Mouse (Mus musculus): ENCODE data around the gene Insr. TPM values are rescaled to one million over a fixed set of nuclear protein-coding genes. Genes with fewer than 3 reads are reported as not detected.
A peak's percentile ranks its signal among the peaks of the same experiment; 100 is the strongest.
"Not testable (repeated sequence)": the region's sequence is repeated elsewhere in the genome, so short reads cannot be mapped to it uniquely, and the experiment has no call there.

The Insr gene
- polyA plus RNA-seq, 1 experiment from 2014 or later = 20.9 TPM

GRCm38 (mm10) chr8:3314345-3314744 is 34.9 kb upstream of the Insr start:
- WGBS = 77% methylated on average over 2 of the region's 2 CpGs
- ATAC-seq (ENCODE audit: low FRiP score, low TSS enrichment) = no peak
- TF ChIP-seq EP300 (optimal IDR thresholded peaks at IDR 0.05) (no peak), CTCF (IDR thresholded peaks at IDR 0.05; ENCODE audit: low read depth) (no peak)

GRCm38 (mm10) chr8:3313843-3314242 is 34.4 kb upstream of the Insr start:
- no peak overlapping the region for H3K27ac ChIP-seq (replicated peaks)
- 53% methylated on average over 3 of the region's 3 CpGs for WGBS
- H3K4me2 ChIP-seq (replicated peaks; ENCODE audit: low read depth) = no peak overlapping the region
- H3K27me3 ChIP-seq (ENCODE audit: control insufficient read depth, insufficient read depth, low read length) = no peaks in the 10 kb centered on the region
- H3K4me3 ChIP-seq (ENCODE audit: low read depth, low read length) = no peak overlapping the region
- no peak overlapping the region for H3K9ac ChIP-seq (ENCODE audit: low read length)
- DNase-seq (ENCODE audit: low spot score) (no peak), ATAC-seq (ENCODE audit: low FRiP score, low TSS enrichment) (peak; percentile 68; the same call in 1 of the 2 replicates)
- TF ChIP-seq CTCF (IDR thresholded peaks at IDR 0.05; ENCODE audit: low read depth) (no peak), EP300 (optimal IDR thresholded peaks at IDR 0.05) (no peak)
- H3K4me1 ChIP-seq (replicated peaks; ENCODE audit: control insufficient read depth, insufficient read depth) = no peaks in the 10 kb centered on the region
- no peaks in the 10 kb centered on the region for H3K36me3 ChIP-seq (ENCODE audit: control insufficient read depth, insufficient read depth, low read length)
- no peaks in the 10 kb centered on the region for H3K9me3 ChIP-seq (ENCODE audit: control insufficient read depth, low read length)

More at GRCm38 (mm10) chr8:3314345-3314744, 34.9 kb upstream of the Insr start:
- no peak overlapping the region for H3K4me3 ChIP-seq (ENCODE audit: low read depth, low read length)
- H3K9ac ChIP-seq (ENCODE audit: low read length) = no peak overlapping the region
- H3K9me3 ChIP-seq (ENCODE audit: control insufficient read depth, low read length) = no peaks in the 10 kb centered on the region
- no peak for DNase-seq (ENCODE audit: low spot score)
- no peak overlapping the region for H3K4me2 ChIP-seq (replicated peaks; ENCODE audit: low read depth)
- H3K27me3 ChIP-seq (ENCODE audit: control insufficient read depth, insufficient read depth, low read length) = no peaks in the 10 kb centered on the region
- no peaks in the 10 kb centered on the region for H3K4me1 ChIP-seq (replicated peaks; ENCODE audit: control insufficient read depth, insufficient read depth)
- no peaks in the 10 kb centered on the region for H3K36me3 ChIP-seq (ENCODE audit: control insufficient read depth, insufficient read depth, low read length)
- no peak overlapping the region for H3K27ac ChIP-seq (replicated peaks)

- not testable (repeated sequence) for H3K4me3 ChIP-seq (ENCODE audit: low read depth, low read length); H3K27me3 ChIP-seq (ENCODE audit: control insufficient read depth, insufficient read depth, low read length); H3K36me3 ChIP-seq (ENCODE audit: control insufficient read depth, insufficient read depth, low read length); ATAC-seq (ENCODE audit: low FRiP score, low TSS enrichment); H3K9ac ChIP-seq (ENCODE audit: low read length); DNase-seq (ENCODE audit: low spot score); H3K4me2 ChIP-seq (replicated peaks; ENCODE audit: low read depth); H3K27ac ChIP-seq (replicated peaks); H3K4me1 ChIP-seq (replicated peaks; ENCODE audit: control insufficient read depth, insufficient read depth); H3K9me3 ChIP-seq (ENCODE audit: control insufficient read depth, low read length)
- WGBS = 88% methylated on average over 1 of the region's 1 CpGs
Observed at GRCm38 (mm10) chr8:3313417-3313816, 34.0 kb upstream of the Insr start.

- H3K9ac ChIP-seq (ENCODE audit: low read length) = no peak overlapping the region
- ATAC-seq (ENCODE audit: low FRiP score, low TSS enrichment) = no peak
- H3K27ac ChIP-seq (replicated peaks) = no peak overlapping the region
- DNase-seq (ENCODE audit: low spot score) = no peak
- no peaks in the 10 kb centered on the region for H3K4me1 ChIP-seq (replicated peaks; ENCODE audit: control insufficient read depth, insufficient read depth)
- no peaks in the 10 kb centered on the region for H3K9me3 ChIP-seq (ENCODE audit: control insufficient read depth, low read length)
- 61% methylated on average over 4 of the region's 4 CpGs for WGBS
- no peak overlapping the region for H3K4me3 ChIP-seq (ENCODE audit: low read depth, low read length)
- no peak overlapping the region for H3K4me2 ChIP-seq (replicated peaks; ENCODE audit: low read depth)
- no peaks in the 10 kb centered on the region for H3K27me3 ChIP-seq (ENCODE audit: control insufficient read depth, insufficient read depth, low read length)
- TF ChIP-seq CTCF (IDR thresholded peaks at IDR 0.05; ENCODE audit: low read depth) (no peak), EP300 (optimal IDR thresholded peaks at IDR 0.05) (no peak)
- H3K36me3 ChIP-seq (ENCODE audit: control insufficient read depth, insufficient read depth, low read length) = no peaks in the 10 kb centered on the region
Observed at GRCm38 (mm10) chr8:3311482-3311881, 32.1 kb upstream of the Insr start.

- H3K27ac ChIP-seq (replicated peaks) = no peak overlapping the region
- no peak for TF ChIP-seq EP300 (optimal IDR thresholded peaks at IDR 0.05)
- no peak for TF ChIP-seq CTCF (IDR thresholded peaks at IDR 0.05; ENCODE audit: low read depth)
- DNase-seq (ENCODE audit: low spot score) (no peak), ATAC-seq (ENCODE audit: low FRiP score, low TSS enrichment) (no peak)
- H3K4me2 ChIP-seq (replicated peaks; ENCODE audit: low read depth) = no peak overlapping the region
- no peak overlapping the region for H3K9ac ChIP-seq (ENCODE audit: low read length)
- 83% methylated on average over 11 of the region's 11 CpGs for WGBS
- no peaks in the 10 kb centered on the region for H3K27me3 ChIP-seq (ENCODE audit: control insufficient read depth, insufficient read depth, low read length)
- no peaks in the 10 kb centered on the region for H3K9me3 ChIP-seq (ENCODE audit: control insufficient read depth, low read length)
- no peaks in the 10 kb centered on the region for H3K4me1 ChIP-seq (replicated peaks; ENCODE audit: control insufficient read depth, insufficient read depth)
- no peak overlapping the region for H3K4me3 ChIP-seq (ENCODE audit: low read depth, low read length)
- no peaks in the 10 kb centered on the region for H3K36me3 ChIP-seq (ENCODE audit: control insufficient read depth, insufficient read depth, low read length)
Observed at GRCm38 (mm10) chr8:3309636-3310035, 30.2 kb upstream of the Insr start.

GRCm38 (mm10) chr8:3308205-3308800 is 28.9 kb upstream of the Insr start:
- H3K27me3 ChIP-seq (ENCODE audit: control insufficient read depth, insufficient read depth, low read length); DNase-seq (ENCODE audit: low spot score); H3K9me3 ChIP-seq (ENCODE audit: control insufficient read depth, low read length); H3K4me2 ChIP-seq (replicated peaks; ENCODE audit: low read depth); H3K36me3 ChIP-seq (ENCODE audit: control insufficient read depth, insufficient read depth, low read length); H3K4me1 ChIP-seq (replicated peaks; ENCODE audit: control insufficient read depth, insufficient read depth); H3K4me3 ChIP-seq (ENCODE audit: low read depth, low read length); H3K27ac ChIP-seq (replicated peaks); ATAC-seq (ENCODE audit: low FRiP score, low TSS enrichment); H3K9ac ChIP-seq (ENCODE audit: low read length): not testable (repeated sequence)
- WGBS = 91% methylated on average over 13 of the region's 13 CpGs
